Mouse (Mus musculus): ENCODE results near the gene Exog.

Exog gene

GRCm38 (mm10) chr9:119457122-119457521, 12.4 kb downstream of the Exog start:
- no peak for DNase-seq (ENCODE audit: low spot score in 2 of 2)

GRCm38 (mm10) chr9:119460410-119460809, 15.7 kb downstream of the Exog start:
- peak; percentile 84 to 86 for DNase-seq (ENCODE audit: low spot score in 2 of 2)

GRCm38 (mm10) chr9:119465056-119465455, 20.3 kb downstream of the Exog start:
- no peak for DNase-seq (ENCODE audit: low spot score in 2 of 2)

- DNase-seq (ENCODE audit: low spot score in 2 of 2), result peak in 1 of 2 experiments; percentile 17
Observed at GRCm38 (mm10) chr9:119465595-119465994, 20.9 kb downstream of the Exog start.

GRCm38 (mm10) chr9:119469691-119470353, 25.1 kb downstream of the Exog start:
- no peak for DNase-seq (ENCODE audit: low spot score in 2 of 2)

GRCm38 (mm10) chr9:119472412-119472918, 27.7 kb downstream of the Exog start:
- DNase-seq (ENCODE audit: low spot score in 2 of 2), result no peak

GRCm38 (mm10) chr9:119473011-119473410, 28.3 kb downstream of the Exog start:
- no peak for DNase-seq (ENCODE audit: low spot score in 2 of 2)

- peak in 1 of 2 experiments; percentile 34 for DNase-seq (ENCODE audit: low spot score in 2 of 2)
Observed at GRCm38 (mm10) chr9:119473608-119474164, 28.9 kb downstream of the Exog start.

GRCm38 (mm10) chr9:119474717-119475611, 30.2 kb downstream of the Exog start:
- no peak for DNase-seq (ENCODE audit: low spot score in 2 of 2)

- no peak for DNase-seq (ENCODE audit: low spot score in 2 of 2)
Observed at GRCm38 (mm10) chr9:119477754-119478153, 33.0 kb downstream of the Exog start.

GRCm38 (mm10) chr9:119478345-119478744, 33.6 kb downstream of the Exog start:
- DNase-seq (ENCODE audit: low spot score in 2 of 2), result no peak

GRCm38 (mm10) chr9:119479297-119479696, 34.6 kb downstream of the Exog start:
- DNase-seq (ENCODE audit: low spot score in 2 of 2), result no peak

GRCm38 (mm10) chr9:119481612-119482011, 36.9 kb downstream of the Exog start:
- DNase-seq (ENCODE audit: low spot score in 2 of 2), result no peak

GRCm38 (mm10) chr9:119483554-119484353, 39.0 kb downstream of the Exog start:
- no peak for DNase-seq (ENCODE audit: low spot score in 2 of 2)

GRCm38 (mm10) chr9:119484420-119484819, 39.7 kb downstream of the Exog start:
- no peak for DNase-seq (ENCODE audit: low spot score in 2 of 2)

GRCm38 (mm10) chr9:119484868-119485267, 40.1 kb downstream of the Exog start:
- DNase-seq (ENCODE audit: low spot score in 2 of 2), result no peak

GRCm38 (mm10) chr9:119496354-119496753, 51.6 kb downstream of the Exog start:
- no peak for DNase-seq (ENCODE audit: low spot score in 2 of 2)

- peak; percentile 56 to 57 for DNase-seq (ENCODE audit: low spot score in 2 of 2)
Observed at GRCm38 (mm10) chr9:119496960-119497359, 52.2 kb downstream of the Exog start.

GRCm38 (mm10) chr9:119497546-119498246, 53.0 kb downstream of the Exog start:
- no peak for DNase-seq (ENCODE audit: low spot score in 2 of 2)

GRCm38 (mm10) chr9:119498247-119498607, 53.5 kb downstream of the Exog start:
- no peak for DNase-seq (ENCODE audit: low spot score in 2 of 2)

GRCm38 (mm10) chr9:119498885-119499284, 54.1 kb downstream of the Exog start:
- no peak for DNase-seq (ENCODE audit: low spot score in 2 of 2)
